Mouse (Mus musculus) bone marrow macrophage, adult 2 months (primary cell): ENCODE results near the gene Tgfbr1.

Experiments
- CTCF ChIP-seq: IDR thresholded peaks from 2 replicates; pipeline ENCODE4 v1.5.1; 2012; ENCODE audit warnings: low read depth, mild to moderate bottlenecking, low read length, moderate library complexity
- POLR2A ChIP-seq: IDR thresholded peaks from 2 replicates; pipeline ENCODE4 v1.6.1; 2012; ENCODE audit warnings: mild to moderate bottlenecking, low read depth, low read length, borderline replicate concordance

GRCm38 (mm10) chr4:47327782-47328181, 25.2 kb upstream of the Tgfbr1 start:
- TF ChIP-seq POLR2A (no peak), CTCF (no peak)
